Mouse (Mus musculus) megakaryocyte, embryonic 14.5 days (primary cell): ENCODE data around the gene Dclk1.

Experiments
- FLI1 ChIP-seq: IDR thresholded peaks from 2 replicates; pipeline ENCODE4 v1.6.1; 2012; ENCODE audit warnings: low read length, inconsistent platforms, mixed read lengths
- GATA1 ChIP-seq: IDR thresholded peaks from 3 replicates; pipeline ENCODE4 v1.6.1; 2012; ENCODE audit warnings: mixed read lengths, low read length, inconsistent platforms, borderline replicate concordance

- TF ChIP-seq GATA1 (no peak), FLI1 (no peak)
These were observed 176.7 kb downstream of the Dclk1 start for GRCm38 (mm10) chr3:55418845-55419244.
